Mouse (Mus musculus): ENCODE results near the gene Zfp235. TPM values are rescaled to one million over a fixed set of nuclear protein-coding genes. Genes with fewer than 3 reads are reported as not detected.

Gene Zfp235
- polyA plus RNA-seq (2015; fragmentation: Nextera tagmentation; extraction: Ambion mirVana), result 3.0 and 3.3 TPM in 2 replicates

DNA sequence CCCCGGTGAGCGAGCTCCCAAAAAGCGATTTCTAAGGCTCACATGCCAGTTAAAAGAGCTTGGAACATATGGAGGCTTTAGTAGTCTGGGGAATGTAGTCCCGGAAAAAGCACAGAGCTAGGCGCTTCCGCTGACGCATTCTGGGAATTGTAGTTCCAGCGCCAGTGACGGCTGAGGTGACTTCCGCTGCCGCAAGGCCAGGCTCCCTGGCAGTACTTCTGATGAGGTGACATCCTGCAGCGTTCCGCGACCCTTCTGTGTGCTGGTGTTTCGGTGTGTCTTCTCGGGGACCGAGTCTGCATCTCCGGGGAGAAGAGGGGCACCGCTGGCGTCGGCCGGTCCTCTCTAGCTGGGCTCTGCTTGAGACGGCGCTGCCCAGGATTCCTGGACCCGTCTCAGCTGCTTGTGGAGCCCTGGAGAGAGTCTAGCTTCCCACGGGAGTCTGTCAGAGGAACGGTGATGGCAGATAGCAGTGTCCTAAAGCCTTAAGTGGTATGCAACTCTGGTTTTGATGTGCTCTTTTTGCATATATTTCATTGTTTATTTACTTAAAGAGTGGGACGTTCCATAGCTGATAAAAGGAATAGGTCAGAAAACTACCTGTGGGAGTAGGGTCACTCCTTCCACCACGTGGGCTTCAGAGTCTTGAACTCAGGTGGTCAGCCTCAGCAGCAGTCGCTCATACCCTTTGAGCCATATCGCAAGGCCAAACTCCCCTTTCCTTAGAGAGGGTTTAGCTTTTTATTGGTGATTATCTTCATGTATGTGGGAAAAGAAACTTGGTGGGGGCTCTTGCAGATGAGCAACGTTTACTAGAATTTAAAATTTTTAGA lies at the start of gene Zfp235:
Gene Zfp235 (plus strand): TSS at position 174 of the 833 bp plus-strand sequence.
- 3% methylated on average over 32 of the region's 32 CpGs for WGBS (ENCODE audit: insufficient replicate concordance)
- peak within 1 kb of the TSS; percentile 75 for H3K4me2 ChIP-seq (ENCODE audit: low read depth, low read length)
- no peaks in the 10 kb centered on the region; the same call in 1 of the 2 replicates for H3K36me3 ChIP-seq (ENCODE audit: control insufficient read depth, insufficient read depth)
- peak within 1 kb of the TSS; percentile 82 for H3K4me3 ChIP-seq (ENCODE audit: low read depth, low read length)
- peak; percentile 97 for ATAC-seq (ENCODE audit: low read depth)
- H3K9me3 ChIP-seq (replicated peaks; ENCODE audit: control insufficient read depth, low read length), result no peaks in the 10 kb centered on the region
- peaks cover 11% of the 10 kb centered on the region for H3K4me1 ChIP-seq (ENCODE audit: control insufficient read depth, low read depth, low read length)
- H3K27me3 ChIP-seq (ENCODE audit: control insufficient read depth, insufficient read depth, low read depth, low read length), result no peaks in the 10 kb centered on the region
- no peak within 1 kb of the TSS for H3K27ac ChIP-seq (ENCODE audit: low read length)
- H3K9ac ChIP-seq (ENCODE audit: low read depth, low read length), result peak within 1 kb of the TSS; percentile 82

DNA sequence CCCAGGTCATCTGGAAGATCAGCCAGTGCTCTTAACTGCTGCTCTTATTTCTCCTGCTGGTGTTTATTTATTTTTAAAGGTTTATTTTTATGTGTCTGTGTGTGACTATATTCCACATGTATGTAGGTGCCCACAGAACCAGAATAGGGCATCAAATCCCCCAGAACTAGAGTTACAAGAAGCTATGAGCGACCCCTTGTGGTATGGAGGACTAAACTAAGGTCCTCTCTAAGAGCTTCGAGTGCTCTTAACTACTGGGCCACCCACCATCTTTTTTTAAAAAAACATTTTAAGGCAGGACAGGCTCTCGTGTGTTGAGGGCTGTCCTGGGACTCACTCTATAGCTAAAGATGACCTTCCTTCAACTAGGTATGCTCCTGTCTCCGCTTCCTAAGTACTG lies 47.1 kb upstream of the Zfp235 start:
- WGBS (ENCODE audit: insufficient replicate concordance), result 86% methylated on average over 4 of the region's 4 CpGs
- H3K4me1 ChIP-seq (ENCODE audit: control insufficient read depth, low read depth, low read length), result peaks cover 18% of the 10 kb centered on the region
- no peak overlapping the region for H3K4me3 ChIP-seq (ENCODE audit: low read depth, low read length)
- ATAC-seq (ENCODE audit: low read depth), result no peak
- peaks cover 16% of the 10 kb centered on the region for H3K36me3 ChIP-seq (ENCODE audit: control insufficient read depth, insufficient read depth)
- no peaks in the 10 kb centered on the region for H3K27me3 ChIP-seq (ENCODE audit: control insufficient read depth, insufficient read depth, low read depth, low read length)
- no peak overlapping the region for H3K9ac ChIP-seq (ENCODE audit: low read depth, low read length)
- H3K4me2 ChIP-seq (ENCODE audit: low read depth, low read length), result no peak overlapping the region
- H3K27ac ChIP-seq (ENCODE audit: low read length), result no peak overlapping the region
- no peaks in the 10 kb centered on the region for H3K9me3 ChIP-seq (replicated peaks; ENCODE audit: control insufficient read depth, low read length)

DNA sequence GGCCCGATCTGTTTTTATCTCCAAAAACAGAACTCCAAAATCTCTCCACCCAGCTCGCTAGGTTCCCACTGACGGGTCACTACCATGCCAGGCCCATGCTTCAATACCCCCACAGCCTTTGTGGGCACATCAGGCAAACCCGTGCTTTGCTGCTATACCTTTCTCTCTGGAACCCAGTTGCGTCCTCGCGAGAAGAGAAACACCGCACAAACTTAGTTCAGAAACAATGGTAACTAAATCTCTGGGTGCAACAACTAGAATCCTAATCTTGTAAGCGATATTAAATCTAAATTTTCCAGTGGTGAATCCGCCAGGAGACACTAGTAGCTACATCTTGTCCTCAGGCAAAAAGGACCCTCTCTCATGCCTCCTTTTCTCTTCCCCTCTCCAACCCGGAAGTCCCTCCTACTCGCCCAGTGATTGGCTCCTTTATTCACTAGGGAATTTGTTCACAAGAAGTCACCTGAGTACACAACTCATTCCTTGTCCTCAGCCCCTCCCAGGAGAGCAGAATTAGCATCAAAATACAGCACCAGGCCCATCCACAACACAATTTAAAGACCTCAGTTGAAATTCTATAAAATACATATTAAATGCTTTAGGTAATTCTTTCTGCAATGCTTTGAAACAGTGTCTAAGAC lies 46.4 kb upstream of the Zfp235 start:
- H3K36me3 ChIP-seq (ENCODE audit: control insufficient read depth, insufficient read depth), result peaks cover 16% of the 10 kb centered on the region

DNA sequence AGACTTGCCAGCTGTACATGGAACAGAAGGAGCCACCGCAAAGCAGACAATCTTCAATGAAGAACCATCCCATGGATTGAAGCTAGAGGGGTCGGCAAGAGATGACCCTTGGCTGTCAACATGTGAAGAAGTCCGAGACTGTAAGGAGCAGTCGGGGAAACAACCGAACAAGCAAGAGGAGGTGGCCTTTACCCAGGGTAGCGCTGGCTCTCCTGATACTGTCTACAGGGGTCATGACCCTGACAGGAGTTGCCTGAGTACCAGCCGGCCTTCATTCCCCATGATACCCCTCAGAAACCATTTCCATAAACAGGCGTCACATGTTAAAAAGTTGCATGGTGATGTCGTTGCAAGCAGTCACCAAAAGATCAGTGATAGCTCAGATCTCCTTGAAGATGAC lies 29.6 kb upstream of the Zfp235 start:
- Histone ChIP-seq H3K9me3 (replicated peaks; ENCODE audit: control insufficient read depth, low read length) (peaks cover 55% of the 10 kb centered on the region), H3K4me1 (ENCODE audit: control insufficient read depth, low read depth, low read length) (no peaks in the 10 kb centered on the region), H3K4me2 (ENCODE audit: low read depth, low read length) (no peak overlapping the region), H3K4me3 (ENCODE audit: low read depth, low read length) (no peak overlapping the region), H3K9ac (ENCODE audit: low read depth, low read length) (no peak overlapping the region), H3K27me3 (ENCODE audit: control insufficient read depth, insufficient read depth, low read depth, low read length) (no peaks in the 10 kb centered on the region), H3K36me3 (ENCODE audit: control insufficient read depth, insufficient read depth) (peaks cover 83% of the 10 kb centered on the region), H3K27ac (ENCODE audit: low read length) (no peak overlapping the region)
- 85% methylated on average over 9 of the region's 9 CpGs for WGBS (ENCODE audit: insufficient replicate concordance)
- no peak for ATAC-seq (ENCODE audit: low read depth)

More for the DNA sequence above, 46.4 kb upstream of the Zfp235 start:
- H3K27me3 ChIP-seq (ENCODE audit: control insufficient read depth, insufficient read depth, low read depth, low read length), result no peaks in the 10 kb centered on the region
- H3K9me3 ChIP-seq (replicated peaks; ENCODE audit: control insufficient read depth, low read length), result no peaks in the 10 kb centered on the region
- WGBS (ENCODE audit: insufficient replicate concordance), result 84% methylated on average over 12 of the region's 12 CpGs
- no peak overlapping the region for H3K4me3 ChIP-seq (ENCODE audit: low read depth, low read length)
- H3K4me2 ChIP-seq (ENCODE audit: low read depth, low read length), result no peak overlapping the region
- no peak for ATAC-seq (ENCODE audit: low read depth)
- no peak overlapping the region for H3K27ac ChIP-seq (ENCODE audit: low read length)
- H3K4me1 ChIP-seq (ENCODE audit: control insufficient read depth, low read depth, low read length), result peaks cover 15% of the 10 kb centered on the region
- H3K9ac ChIP-seq (ENCODE audit: low read depth, low read length), result no peak overlapping the region

DNA sequence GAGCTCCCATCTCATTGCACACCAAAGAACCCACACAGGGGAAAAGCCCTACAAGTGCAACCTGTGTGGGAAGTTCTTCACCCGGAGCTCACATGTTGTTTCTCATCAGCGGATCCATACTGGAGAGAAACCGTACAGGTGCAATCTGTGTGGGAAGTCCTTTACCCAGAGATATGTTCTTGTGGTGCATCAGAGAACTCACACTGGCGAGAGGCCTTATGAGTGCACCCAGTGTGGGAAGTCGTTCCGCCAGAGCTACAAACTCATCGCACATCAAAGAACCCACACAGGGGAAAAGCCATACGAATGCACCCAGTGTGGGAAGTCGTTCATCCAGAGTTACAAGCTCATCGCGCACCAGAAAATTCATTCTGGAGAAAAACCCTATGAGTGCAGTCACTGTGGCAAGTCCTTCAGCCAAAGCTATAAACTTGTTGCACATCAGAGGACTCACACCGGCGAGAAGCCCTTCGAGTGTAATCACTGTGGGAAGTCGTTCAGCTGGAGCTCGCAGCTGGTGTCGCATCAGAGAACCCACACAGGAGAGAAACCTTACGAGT lies 28.7 kb upstream of the Zfp235 start:
- Histone ChIP-seq H3K4me3 (ENCODE audit: low read depth, low read length) (no peak overlapping the region), H3K36me3 (ENCODE audit: control insufficient read depth, insufficient read depth) (peaks cover 76% of the 10 kb centered on the region), H3K4me1 (ENCODE audit: control insufficient read depth, low read depth, low read length) (no peaks in the 10 kb centered on the region), H3K9me3 (replicated peaks; ENCODE audit: control insufficient read depth, low read length) (peaks cover 55% of the 10 kb centered on the region), H3K27me3 (ENCODE audit: control insufficient read depth, insufficient read depth, low read depth, low read length) (no peaks in the 10 kb centered on the region), H3K4me2 (ENCODE audit: low read depth, low read length) (no peak overlapping the region), H3K9ac (ENCODE audit: low read depth, low read length) (no peak overlapping the region), H3K27ac (ENCODE audit: low read length) (no peak overlapping the region)
- 87% methylated on average over 18 of the region's 18 CpGs for WGBS (ENCODE audit: insufficient replicate concordance)
- no peak for ATAC-seq (ENCODE audit: low read depth)

DNA sequence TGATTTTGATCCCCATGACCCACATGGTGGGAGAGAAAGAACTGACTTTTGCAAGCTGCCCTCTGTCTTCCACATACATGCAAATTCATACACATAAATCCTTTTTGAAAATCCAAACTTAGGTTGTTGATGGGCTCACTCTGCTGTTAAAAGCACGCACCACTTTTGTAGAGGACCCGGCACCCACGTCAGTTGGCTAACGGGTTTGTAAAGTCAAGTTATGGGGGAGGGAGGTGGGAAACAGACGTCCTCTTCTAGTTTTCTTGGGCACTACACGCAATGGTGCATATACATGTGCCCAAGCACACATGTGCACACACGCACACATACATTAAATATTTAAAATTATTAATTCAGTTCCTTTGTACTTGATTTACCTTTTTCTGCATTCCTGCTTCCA lies 23.1 kb upstream of the Zfp235 start:
- Histone ChIP-seq H3K27me3 (ENCODE audit: control insufficient read depth, insufficient read depth, low read depth, low read length) (no peaks in the 10 kb centered on the region), H3K4me1 (ENCODE audit: control insufficient read depth, low read depth, low read length) (peaks cover 7% of the 10 kb centered on the region), H3K4me2 (ENCODE audit: low read depth, low read length) (no peak overlapping the region), H3K9ac (ENCODE audit: low read depth, low read length) (no peak overlapping the region), H3K9me3 (replicated peaks; ENCODE audit: control insufficient read depth, low read length) (peaks cover 19% of the 10 kb centered on the region), H3K36me3 (ENCODE audit: control insufficient read depth, insufficient read depth) (peaks cover 20% of the 10 kb centered on the region), H3K4me3 (ENCODE audit: low read depth, low read length) (no peak overlapping the region), H3K27ac (ENCODE audit: low read length) (no peak overlapping the region)
- WGBS (ENCODE audit: insufficient replicate concordance), result 78% methylated on average over 7 of the region's 7 CpGs
- ATAC-seq (ENCODE audit: low read depth), result no peak

DNA sequence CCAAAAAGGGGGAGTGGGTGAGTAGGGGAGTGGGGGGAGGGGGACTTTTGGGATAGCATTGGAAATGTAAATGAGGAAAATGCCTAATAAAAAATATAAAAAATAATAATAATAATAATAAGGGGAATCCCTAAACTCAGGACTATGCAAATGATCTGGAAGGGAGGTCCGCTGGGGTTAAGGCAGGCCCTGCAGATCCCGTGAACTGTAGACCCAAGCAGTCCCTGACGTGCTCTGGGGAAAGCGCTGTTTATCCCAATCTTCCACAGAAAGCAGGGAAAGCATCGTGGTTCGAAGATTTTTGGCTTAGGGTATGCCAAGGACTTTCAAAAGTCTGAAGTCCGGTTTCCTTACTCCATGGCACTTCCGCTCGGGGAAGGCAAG lies 22.2 kb upstream of the Zfp235 start:
- peak overlapping the region; percentile 28; the same call in 1 of the 2 replicates for H3K9ac ChIP-seq (ENCODE audit: low read depth, low read length)
- no peaks in the 10 kb centered on the region for H3K27me3 ChIP-seq (ENCODE audit: control insufficient read depth, insufficient read depth, low read depth, low read length)
- H3K36me3 ChIP-seq (ENCODE audit: control insufficient read depth, insufficient read depth), result peaks cover 11% of the 10 kb centered on the region
- 21% methylated on average over 9 of the region's 9 CpGs for WGBS (ENCODE audit: insufficient replicate concordance)
- no peak overlapping the region for H3K27ac ChIP-seq (ENCODE audit: low read length)
- peaks cover 7% of the 10 kb centered on the region for H3K4me1 ChIP-seq (ENCODE audit: control insufficient read depth, low read depth, low read length)
- H3K4me3 ChIP-seq (ENCODE audit: low read depth, low read length), result peak overlapping the region; percentile 58
- peaks cover 10% of the 10 kb centered on the region for H3K9me3 ChIP-seq (replicated peaks; ENCODE audit: control insufficient read depth, low read length)
- H3K4me2 ChIP-seq (ENCODE audit: low read depth, low read length), result peak overlapping the region; percentile 51
- ATAC-seq (ENCODE audit: low read depth), result no peak

DNA sequence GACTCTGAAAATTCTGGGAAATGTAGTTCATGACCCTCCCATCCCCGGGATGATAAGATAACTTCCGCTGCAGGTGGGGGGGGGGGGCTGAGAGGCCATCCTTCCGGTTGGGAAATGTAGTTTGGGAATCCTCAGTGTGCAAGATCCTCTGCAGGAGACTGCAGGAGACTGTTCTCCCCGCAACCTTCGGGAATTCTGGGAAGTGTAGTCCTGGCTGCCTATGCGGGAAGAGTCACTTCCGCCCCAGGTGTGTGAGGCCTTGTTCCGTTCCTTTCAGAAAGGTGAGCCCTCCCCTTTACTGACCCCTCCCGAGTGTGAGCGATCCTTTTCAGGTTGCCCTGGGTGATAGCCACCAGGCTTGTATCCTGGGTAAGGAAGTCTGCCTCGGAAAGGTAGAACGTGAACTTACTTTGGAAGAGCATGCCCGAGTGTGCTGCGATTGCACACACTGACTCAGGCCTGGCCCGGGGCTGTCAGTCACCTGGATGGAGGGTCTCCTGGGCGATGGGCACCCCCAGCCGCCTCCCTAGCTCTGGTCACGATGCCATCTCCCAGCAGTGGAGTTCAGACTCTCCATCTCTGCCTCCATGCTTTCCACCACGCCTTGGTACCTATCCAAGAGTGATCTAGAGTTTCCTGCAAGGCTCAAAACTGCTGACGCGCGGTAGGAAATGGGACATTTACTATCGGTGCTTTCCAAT lies 21.7 kb upstream of the Zfp235 start, which contains the start of gene Zfp112:
Gene Zfp112 (plus strand): TSS at position 159 of the 701 bp plus-strand sequence.
- peak; percentile 94 for ATAC-seq (ENCODE audit: low read depth)

More for the DNA sequence above, 21.7 kb upstream of the Zfp235 start, which contains the start of gene Zfp112:
- H3K9ac ChIP-seq (ENCODE audit: low read depth, low read length), result peak within 1 kb of the TSS; percentile 33
- H3K9me3 ChIP-seq (replicated peaks; ENCODE audit: control insufficient read depth, low read length), result peaks cover 4% of the 10 kb centered on the region; the same call in 1 of the 2 replicates
- peaks cover 6% of the 10 kb centered on the region for H3K36me3 ChIP-seq (ENCODE audit: control insufficient read depth, insufficient read depth)
- peak within 1 kb of the TSS; percentile 16 for H3K27ac ChIP-seq (ENCODE audit: low read length)
- 5% methylated on average over 23 of the region's 23 CpGs for WGBS (ENCODE audit: insufficient replicate concordance)
- peak within 1 kb of the TSS; percentile 58 for H3K4me3 ChIP-seq (ENCODE audit: low read depth, low read length)
- peak within 1 kb of the TSS; percentile 51 for H3K4me2 ChIP-seq (ENCODE audit: low read depth, low read length)
- H3K27me3 ChIP-seq (ENCODE audit: control insufficient read depth, insufficient read depth, low read depth, low read length), result no peaks in the 10 kb centered on the region
- H3K4me1 ChIP-seq (ENCODE audit: control insufficient read depth, low read depth, low read length), result peaks cover 7% of the 10 kb centered on the region

Data from liver, embryonic 16.5 days (tissue).